Mouse (Mus musculus) cortical plate, adult 2 months (tissue): ENCODE measurements at regions not wholly inside any gene's neighbourhood (a gene's known extent, or its start where the extent isn't known, plus 50 kb on each side); places are given as distances from the start of the nearest gene placed in this dataset.

Experiments used
- CTCF ChIP-seq: fragments of 200-500 bp; IDR thresholded peaks from 2 replicates; pipeline ENCODE4 v1.5.1; 2011; ENCODE audit warnings: mild to moderate bottlenecking, control low read depth, low read length; ENCODE audit not compliant: insufficient read depth; ENCODE audit errors: extremely low read depth
- POLR2A ChIP-seq: fragments of 200-500 bp; IDR thresholded peaks from 2 replicates; pipeline ENCODE4 v1.6.1; 2011; ENCODE audit warnings: mild to moderate bottlenecking, low read length, control low read depth; ENCODE audit not compliant: insufficient read depth; ENCODE audit errors: extremely low read depth

- TF ChIP-seq POLR2A (no peak), CTCF (no peak)
These were observed 194.6 kb upstream of the Ap5m1 start for GRCm38 (mm10) chr14:48871313-48871712.
